Mouse (Mus musculus) spleen, adult 2 months (tissue): ENCODE data around the gene Olfr1294. TPM values are rescaled to one million over a fixed set of nuclear protein-coding genes. Genes with fewer than 3 reads are reported as not detected.

Experiments
- DNase-seq, 2 experiments: peaks; one replicate each; pipeline versions ENCODE4 v3.0.0 to v3.0.0-alpha.2; 2012 to 2021; ENCODE audit warnings: low spot score in 2 of 2, low read depth in 1 of 2
- H3K27ac ChIP-seq: fragments of 200-500 bp; 2 replicates; pipeline ENCODE4 v1.5.1; 2012; ENCODE audit warnings: low read length, inconsistent platforms; ENCODE audit not compliant: insufficient read depth
- H3K27me3 ChIP-seq: fragments of 200-500 bp; 2 replicates; pipeline ENCODE4 v1.6.1; 2012; ENCODE audit warnings: mild to moderate bottlenecking, moderate library complexity, low read length, inconsistent platforms; ENCODE audit not compliant: control insufficient read depth, insufficient read depth
- H3K36me3 ChIP-seq: fragments of 200-500 bp; 2 replicates; pipeline ENCODE4 v1.6.1; 2012; ENCODE audit warnings: mild to moderate bottlenecking, low read length, inconsistent platforms; ENCODE audit not compliant: control insufficient read depth, insufficient read depth
- H3K4me1 ChIP-seq: fragments of 200-500 bp; 2 replicates; pipeline ENCODE4 v1.6.1; 2011; ENCODE audit warnings: inconsistent platforms; ENCODE audit not compliant: control insufficient read depth, insufficient read depth, insufficient read length
- H3K4me3 ChIP-seq: fragments of 200-500 bp; 2 replicates; pipeline ENCODE4 v1.5.1; 2011; ENCODE audit warnings: mild to moderate bottlenecking, inconsistent platforms; ENCODE audit not compliant: insufficient read depth, insufficient read length; ENCODE audit errors: extremely low read depth
- CTCF ChIP-seq: fragments of 200-500 bp; IDR thresholded peaks from 2 replicates; pipeline ENCODE4 v1.5.1; 2011; ENCODE audit warnings: mild to moderate bottlenecking, inconsistent platforms; ENCODE audit not compliant: insufficient read depth, insufficient read length, insufficient replicate concordance; ENCODE audit errors: extremely low read depth
- POLR2A ChIP-seq: fragments of 200-500 bp; IDR thresholded peaks from 2 replicates; pipeline ENCODE4 v1.6.1; 2011; ENCODE audit warnings: low read depth, low read length, inconsistent platforms
- WGBS: fragments of 180-500 bp; shearing (Covaris S2); methylation state at CpG from one replicate; pipeline ENCODE4 v1.1.7; 2018; 5-methylcytosine and 5-hydroxymethylcytosine counted together
- polyA plus RNA-seq: library from polyadenylated mRNA; depleted of rRNA; stranded (reverse); fragments of >200 nt; gene quantifications from 2 replicates; pipeline ENCODE4 v1.2.3, GENCODE M21; 2012; rRNA removed

The Olfr1294 gene
- not detected in 2 replicates for polyA plus RNA-seq

DNA sequence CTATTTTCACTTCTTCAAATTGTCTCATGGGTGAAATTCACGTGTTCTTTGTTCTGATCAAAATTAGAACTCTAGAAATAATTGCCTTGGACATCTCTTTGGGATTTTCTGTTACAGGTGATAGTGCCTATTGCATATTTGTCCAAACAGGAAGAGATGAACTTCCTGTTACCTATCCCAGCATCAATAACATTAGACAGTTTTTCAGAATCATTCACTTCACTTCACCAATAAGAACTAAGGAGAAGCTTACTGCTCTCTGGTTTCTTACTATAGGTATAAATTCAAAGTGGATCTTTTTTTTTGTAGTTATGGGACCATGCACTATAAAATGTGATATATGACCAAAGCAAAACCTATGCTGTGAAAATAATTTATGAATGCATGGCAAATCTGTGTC, at the start of gene Olfr1294:
TSS of gene Olfr1294 (minus strand) at position 101 of the 400 bp plus-strand sequence.
- no peaks in the 10 kb centered on the region for H3K27me3 ChIP-seq
- TF ChIP-seq POLR2A (no peak), CTCF (no peak)
- H3K4me3 ChIP-seq = no peak within 1 kb of the TSS
- 39% methylated on average over 1 of the region's 1 CpGs for WGBS
- DNase-seq = no peak
- no peaks in the 10 kb centered on the region for H3K36me3 ChIP-seq
- no peaks in the 10 kb centered on the region for H3K4me1 ChIP-seq
- no peak within 1 kb of the TSS for H3K27ac ChIP-seq

DNA sequence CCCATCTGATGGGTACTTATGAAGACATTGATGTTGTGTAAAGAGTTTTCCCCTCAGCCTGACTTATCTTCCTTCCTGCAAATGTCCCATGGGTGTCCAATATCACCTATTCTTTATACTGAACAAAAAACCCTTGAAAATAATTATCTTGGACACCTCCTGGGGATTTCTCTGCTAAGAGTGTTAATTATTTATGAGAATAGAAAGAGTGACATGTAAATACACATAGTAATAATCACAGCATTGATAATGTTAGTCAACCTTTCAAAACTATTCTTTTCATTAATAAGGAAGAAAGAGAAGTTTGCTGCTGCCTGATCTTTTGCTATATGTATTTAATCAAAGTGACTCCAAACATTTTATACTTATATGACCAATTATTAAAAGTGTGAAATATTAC, 29.5 kb upstream of the Olfr1294 start, which contains the start of gene Olfr1295:
TSS of gene Olfr1295 (minus strand) at position 101 of the 400 bp plus-strand sequence.
- Histone ChIP-seq H3K27me3 (no peaks in the 10 kb centered on the region), H3K4me1 (no peaks in the 10 kb centered on the region), H3K27ac (no peak within 1 kb of the TSS), H3K4me3 (no peak within 1 kb of the TSS), H3K36me3 (no peaks in the 10 kb centered on the region)
- TF ChIP-seq POLR2A (no peak), CTCF (no peak)
- no peak for DNase-seq

DNA sequence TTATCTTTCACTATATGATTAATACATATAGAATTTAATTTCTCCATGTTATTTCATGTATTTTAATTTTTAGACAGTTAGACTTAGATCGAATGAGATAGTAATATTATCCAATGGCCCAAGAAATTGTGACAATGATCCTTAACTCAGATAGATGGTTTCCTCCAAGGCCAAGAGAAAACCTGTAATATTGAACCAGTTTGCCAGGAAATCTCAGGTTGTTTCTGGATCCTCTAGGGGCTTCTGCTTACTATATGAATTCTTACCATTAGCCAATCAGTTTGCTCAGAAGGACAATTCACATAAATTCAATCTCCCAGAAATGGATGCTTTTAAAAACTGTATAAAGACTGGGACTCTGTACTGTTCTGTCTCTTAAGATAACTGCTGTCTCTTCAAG, 15.2 kb downstream of the Olfr1294 start, which contains the start of gene Olfr1293-ps:
TSS of gene Olfr1293-ps (plus strand) at position 301 of the 400 bp plus-strand sequence.
- no peak for DNase-seq
- TF ChIP-seq CTCF = no peak
- no peak for TF ChIP-seq POLR2A
- Histone ChIP-seq H3K4me3 (no peak within 1 kb of the TSS), H3K27ac (no peak within 1 kb of the TSS), H3K36me3 (no peaks in the 10 kb centered on the region), H3K4me1 (no peaks in the 10 kb centered on the region), H3K27me3 (no peaks in the 10 kb centered on the region)
- WGBS = 90% methylated on average over 1 of the region's 1 CpGs

DNA sequence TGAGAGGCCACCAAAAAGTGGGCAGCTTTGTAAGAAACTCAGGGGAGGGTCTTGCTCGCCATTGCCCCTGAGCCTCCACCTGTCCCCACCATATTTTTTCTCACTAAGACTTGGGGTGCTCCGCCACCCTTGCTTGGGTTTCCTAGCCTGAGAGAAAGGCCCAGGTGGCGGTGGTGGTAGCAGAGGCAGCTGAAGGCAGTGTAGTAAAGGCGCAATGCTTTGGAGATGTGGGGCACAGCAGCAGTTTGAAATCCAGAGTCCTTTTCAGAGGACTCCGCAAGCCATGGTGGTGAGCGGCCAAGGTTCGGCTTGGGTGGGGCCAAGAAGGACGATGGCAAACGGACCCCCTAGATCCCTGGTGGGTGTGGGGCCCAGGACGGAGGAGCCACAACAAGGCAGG, 22.6 kb downstream of the Olfr1294 start:
- Histone ChIP-seq H3K4me1 (no peaks in the 10 kb centered on the region), H3K4me3 (no peak overlapping the region), H3K36me3 (no peaks in the 10 kb centered on the region), H3K27me3 (no peaks in the 10 kb centered on the region), H3K27ac (no peak overlapping the region)
- TF ChIP-seq POLR2A (no peak), CTCF (no peak)
- 90% methylated on average over 10 of the region's 10 CpGs for WGBS
- DNase-seq = no peak

DNA sequence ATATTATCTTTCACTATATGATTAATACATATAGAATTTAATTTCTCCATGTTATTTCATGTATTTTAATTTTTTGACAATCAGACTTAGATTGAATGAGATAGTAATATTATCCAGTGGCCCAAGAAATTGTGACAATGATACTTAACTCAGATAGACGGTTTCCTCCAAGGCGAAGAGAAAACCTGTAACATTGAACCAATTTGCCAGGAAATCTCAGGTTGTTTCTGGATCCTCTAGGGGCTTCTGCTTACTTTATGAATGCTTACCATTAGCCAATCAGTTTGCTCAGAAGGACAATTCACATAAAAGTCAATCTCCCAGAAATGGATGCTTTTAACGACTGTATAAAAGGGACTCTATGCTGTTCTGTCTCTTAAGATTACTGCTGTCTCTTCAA, 43.2 kb downstream of the Olfr1294 start, which contains the start of gene Olfr1291-ps1:
TSS of gene Olfr1291-ps1 (plus strand) at position 301 of the 400 bp plus-strand sequence.
- H3K4me1 ChIP-seq = no peaks in the 10 kb centered on the region
- WGBS = 91% methylated on average over 3 of the region's 3 CpGs
- no peak within 1 kb of the TSS for H3K4me3 ChIP-seq
- no peak for TF ChIP-seq POLR2A
- no peak for DNase-seq
- H3K27ac ChIP-seq = no peak within 1 kb of the TSS
- H3K27me3 ChIP-seq = no peaks in the 10 kb centered on the region
- H3K36me3 ChIP-seq = no peaks in the 10 kb centered on the region

DNA sequence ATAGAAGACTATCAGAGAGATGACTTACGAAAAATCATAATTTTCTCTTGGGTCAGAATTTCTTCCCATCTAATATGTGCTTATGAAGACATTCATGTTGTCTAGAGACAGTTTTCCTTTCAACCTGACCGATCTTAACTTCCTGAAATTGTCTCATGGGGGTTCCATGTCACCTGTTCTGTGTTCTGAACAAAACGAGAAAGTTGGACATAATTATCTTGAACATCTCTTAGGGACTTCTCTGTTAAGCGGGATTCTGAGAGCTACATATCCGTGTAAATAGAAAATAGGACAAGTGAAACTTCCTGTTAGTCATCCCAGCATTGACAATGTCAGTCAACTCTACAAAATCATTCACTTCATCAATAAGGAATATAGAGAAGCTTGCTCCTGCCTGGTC, 46.4 kb downstream of the Olfr1294 start, which contains the start of gene Olfr1290:
TSS of gene Olfr1290 (minus strand) at position 101 of the 400 bp plus-strand sequence.
- WGBS = 73% methylated on average over 5 of the region's 5 CpGs
- no peak within 1 kb of the TSS for H3K4me3 ChIP-seq
- no peaks in the 10 kb centered on the region for H3K36me3 ChIP-seq
- DNase-seq = no peak
- no peaks in the 10 kb centered on the region for H3K4me1 ChIP-seq
- H3K27me3 ChIP-seq = no peaks in the 10 kb centered on the region
- H3K27ac ChIP-seq = no peak within 1 kb of the TSS
- no peak for TF ChIP-seq CTCF
- no peak for TF ChIP-seq POLR2A

Other genes starting within 250 kb of the Olfr1294 start
- not detected in 2 replicates for gene Olfr1279, start 239.7 kb downstream of the Olfr1294 start, polyA plus RNA-seq
- gene Olfr1280, start 226.3 kb downstream of the Olfr1294 start, polyA plus RNA-seq = not detected in 2 replicates
- gene Olfr1281, start 213.8 kb downstream of the Olfr1294 start, polyA plus RNA-seq = not detected in 2 replicates
- gene Olfr1282, start 204.2 kb downstream of the Olfr1294 start, polyA plus RNA-seq = not detected in 2 replicates
- not detected in 2 replicates for gene Olfr1283, start 173.5 kb downstream of the Olfr1294 start, polyA plus RNA-seq
- gene Olfr1284, start 164.8 kb downstream of the Olfr1294 start, polyA plus RNA-seq = not detected in 2 replicates
- not detected in 2 replicates for gene Olfr1286, start 117.2 kb downstream of the Olfr1294 start, polyA plus RNA-seq
- not detected in 2 replicates for gene Olfr1287, start 91.1 kb downstream of the Olfr1294 start, polyA plus RNA-seq
- gene Olfr1288, start 66.2 kb downstream of the Olfr1294 start, polyA plus RNA-seq = not detected in 2 replicates
- not detected in 2 replicates for gene Olfr1289, start 59.5 kb downstream of the Olfr1294 start, polyA plus RNA-seq
- not detected in 2 replicates for gene Olfr1290, start 46.5 kb downstream of the Olfr1294 start, polyA plus RNA-seq
- not detected in 2 replicates for gene Olfr1291-ps1, start 43.1 kb downstream of the Olfr1294 start, polyA plus RNA-seq
- not detected in 2 replicates for gene Olfr1293-ps, start 15.1 kb downstream of the Olfr1294 start, polyA plus RNA-seq
- not detected in 2 replicates for gene Olfr1295, start 29.4 kb upstream of the Olfr1294 start, polyA plus RNA-seq
- not detected in 2 replicates for gene Olfr1297, start 86.2 kb upstream of the Olfr1294 start, polyA plus RNA-seq
- not detected in 2 replicates for gene Olfr1298, start 108.9 kb upstream of the Olfr1294 start, polyA plus RNA-seq
- not detected in 2 replicates for gene Olfr1299, start 121.1 kb upstream of the Olfr1294 start, polyA plus RNA-seq
- not detected in 2 replicates for gene Olfr1301, start 210.7 kb upstream of the Olfr1294 start, polyA plus RNA-seq
- gene Olfr1302, start 237.1 kb upstream of the Olfr1294 start, polyA plus RNA-seq = not detected in 2 replicates